Mouse (Mus musculus): ENCODE measurements at regions not wholly inside any gene's neighbourhood (a gene's known extent, or its start where the extent isn't known, plus 50 kb on each side); places are given as distances from the start of the nearest gene placed in this dataset.

DNA sequence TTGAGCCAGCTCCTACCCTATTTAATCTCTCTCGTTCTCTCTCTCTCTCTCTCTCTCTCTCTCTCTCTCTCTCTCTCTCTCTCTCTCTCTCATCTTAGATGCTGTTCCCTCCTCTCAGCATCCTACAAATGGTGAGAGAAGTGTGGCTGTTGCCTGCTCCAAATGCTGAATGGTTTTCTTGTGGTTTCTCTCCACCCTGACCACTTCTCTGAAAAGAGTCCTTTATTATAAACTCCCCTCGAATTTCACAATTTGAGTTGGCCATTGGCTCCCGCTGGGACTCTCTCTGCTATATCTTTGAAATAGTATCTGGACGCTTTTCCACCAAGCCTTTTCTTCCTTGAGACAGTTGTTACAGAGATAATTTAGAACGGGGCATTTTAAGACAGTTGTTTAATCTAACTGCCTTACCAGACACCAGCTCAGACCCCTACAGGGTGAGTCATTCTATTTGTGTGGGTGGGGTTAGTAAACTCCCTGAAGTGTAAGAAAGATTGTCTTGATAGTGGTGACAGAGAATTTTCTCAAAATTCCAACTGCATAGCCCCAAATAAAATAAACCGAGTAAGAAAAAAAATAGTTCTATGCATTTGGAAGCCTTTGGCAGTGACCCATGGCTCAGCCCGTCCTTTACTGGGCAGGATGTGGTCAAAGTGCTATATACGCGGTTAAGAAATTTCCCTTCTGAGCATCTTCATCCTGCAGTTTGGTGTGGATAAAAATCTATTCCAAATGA lies 58.7 kb upstream of the Ado start:
- DNase-seq (ENCODE audit: low read depth) = peak; percentile 74

DNA sequence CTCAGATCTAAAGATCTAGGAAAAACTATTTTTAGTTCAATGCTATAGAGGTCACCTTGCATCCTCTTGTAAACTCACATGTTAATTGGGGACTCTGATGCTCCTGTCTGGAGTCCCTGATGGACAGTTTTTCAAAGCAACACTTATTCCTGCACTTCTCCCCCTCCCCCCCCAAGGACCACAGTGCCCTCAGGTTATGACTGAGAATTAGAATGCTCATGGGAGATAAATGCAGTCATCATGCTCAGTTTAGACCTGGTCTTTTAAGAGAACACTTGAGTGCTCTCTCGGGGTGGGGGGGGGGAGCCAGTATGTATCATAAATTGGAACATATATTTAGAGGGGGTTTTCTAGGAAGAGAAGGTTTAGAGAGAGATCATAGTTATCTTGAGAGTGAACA lies 58.0 kb upstream of the Ado start:
- no peak for DNase-seq (ENCODE audit: low read depth)

DNA sequence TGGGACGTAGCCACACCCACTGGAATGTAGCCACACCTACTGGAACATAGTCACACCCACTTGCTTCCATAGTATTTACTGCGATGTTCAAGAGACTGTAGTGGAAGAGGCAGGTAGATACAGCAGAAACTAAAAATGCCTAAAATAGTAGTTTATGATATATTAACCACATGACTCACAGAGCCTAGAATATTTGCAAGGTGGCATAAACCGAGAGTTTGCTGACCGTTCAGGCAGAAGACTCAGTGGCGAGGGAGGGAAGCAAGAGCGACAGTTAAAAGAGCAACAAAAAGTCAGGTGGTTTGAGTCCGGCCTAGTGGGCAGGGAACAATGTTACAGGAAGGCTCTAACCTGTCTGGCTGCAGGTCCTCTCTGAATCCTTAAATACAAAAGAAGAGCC lies 50.6 kb upstream of the Ado start:
- DNase-seq (ENCODE audit: low read depth) = no peak

DNA sequence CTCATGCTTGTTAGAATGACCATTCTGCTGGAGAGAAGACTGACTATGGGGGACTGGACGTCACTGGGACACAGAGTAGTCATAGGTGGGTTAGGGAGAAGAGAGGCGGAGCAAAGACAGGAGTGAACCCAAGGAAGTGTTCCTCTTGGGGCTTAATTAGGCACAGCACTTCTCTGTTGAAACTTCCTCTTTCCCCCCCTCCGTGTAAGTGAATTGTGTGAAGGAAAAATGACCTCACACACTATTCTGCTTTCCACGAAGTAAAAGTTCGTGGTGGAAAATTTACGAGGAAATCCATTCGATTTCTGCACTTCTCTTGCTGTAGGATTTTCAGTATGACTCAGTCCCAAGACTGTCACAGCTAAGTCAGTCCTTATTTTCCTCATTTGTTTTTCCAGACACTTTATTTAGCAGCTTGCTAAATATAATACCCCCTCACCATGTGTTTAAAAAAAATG lies 49.9 kb upstream of the Ado start:
- DNase-seq (ENCODE audit: low read depth) = peak; percentile 18
